Mouse (Mus musculus) liver, embryonic 12.5 days (tissue): Measurements from ENCODE around the gene C530025M09Rik. TPM values are rescaled to one million over a fixed set of nuclear protein-coding genes. Genes with fewer than 3 reads are reported as not detected.

Experiments
- polyA plus RNA-seq: library from polyadenylated mRNA; unstranded; fragments of >200 nt; fragmentation: Nextera tagmentation; extraction: Ambion mirVana; gene quantifications from 2 replicates; pipeline ENCODE4 v1.2.1, GENCODE M21; 2016

The C530025M09Rik gene
- polyA plus RNA-seq, 1 experiment from 2014 or later = not detected

Other genes with a start within 250 kb of the C530025M09Rik start
- gene Syndig1, start 2.0 kb downstream of the C530025M09Rik start, polyA plus RNA-seq = 0.97 and 1.3 TPM in 2 replicates